Comparison of ENCODE assay signal across 18 mouse cellular contexts in genomic region chr11:70293881-70294280, GRCm38 (mm10). TPM values are rescaled to one million over a fixed set of nuclear protein-coding genes. Genes with fewer than 3 reads are reported as not detected.
A peak's percentile ranks its signal among the peaks of the same experiment; 100 is the strongest.
DNase-seq lines count a peak whose midpoint lies in the region; ATAC-seq lines count a peak whose summit lies in the region.
"Had no signal": no experiment of that assay in that cellular context is flagged by ENCODE, and none has a peak within 500 bp of the region (broad histone marks: within the 10 kb centered on the region; RNA-seq: fewer than 3 reads in every experiment).

No protein-coding gene starts in this region.

- peak; percentile 12 for DNase-seq in cerebellum, adult 9-10 months
- no peak for DNase-seq in cerebellum, adult 8-10 months
- DNase-seq in layer of hippocampus, adult 11-12 months (ENCODE audit: low spot score), result peak; percentile 44
- no peak for DNase-seq in layer of hippocampus, adult 9-10 months (ENCODE audit: low spot score)
- peak; percentile 25 to 63 for DNase-seq in layer of hippocampus, adult 8-10 months (ENCODE audit: low spot score in 2 of 2)
- DNase-seq in telencephalon, adult 2 months (ENCODE audit: low read depth, low spot score), result peak; percentile 47
- no peak for DNase-seq in embryo, embryonic 11 days
- DNase-seq: adrenal gland, postnatal 14 days; gastrocnemius, postnatal 25 days; kidney, adult 9 months; kidney, postnatal 4 days; thymus, adult 2 months had no signal

- no peak for ATAC-seq in granulocyte monocyte progenitor cell, adult 5-6 weeks (replicated peaks; ENCODE audit: poor library complexity, severe bottlenecking)
- ATAC-seq: inflammation-experienced regulatory T-cells, adult 6 months; midbrain, embryonic 16.5 days had no signal

RNA-seq across cellular contexts. Expression of gene Alox12e, which starts 28.5 kb away (rescaled TPM):
- under 1 TPM in 3 of 4 experiments, not detected in 1; 0.18 to 0.38 (median 0.18) TPM for total RNA-seq in layer of hippocampus, adult 8-10 months (2022)
- total RNA-seq in granulocyte monocyte progenitor cell, adult 5-6 weeks (2014; fragmentation: Nextera tagmentation), result not detected in 2 replicates
- total RNA-seq in granulocyte monocyte progenitor cell, adult 5-6 weeks (2017), result not detected in 2 replicates
- total RNA-seq: adrenal gland, postnatal 14 days; gastrocnemius, postnatal 25 days; hematopoietic stem cell, adult 5-6 weeks; megakaryocyte progenitor cell, adult 5-6 weeks had no signal

RNA-seq across cellular contexts. Expression of gene Alox12, which starts 38.7 kb away (rescaled TPM):
- under 1 TPM; 0.17 to 0.41 (median 0.37) TPM for total RNA-seq in layer of hippocampus, adult 8-10 months (2022)
- total RNA-seq in granulocyte monocyte progenitor cell, adult 5-6 weeks (2014; fragmentation: Nextera tagmentation), result not detected in 2 replicates
- not detected in 2 replicates for total RNA-seq in granulocyte monocyte progenitor cell, adult 5-6 weeks (2017)
- total RNA-seq: CH12.LX; megakaryocyte progenitor cell, adult 5-6 weeks had no signal

RNA-seq across cellular contexts. Expression of gene Rnasek, which starts 54.2 kb away (rescaled TPM):
- 100 to 1,000 TPM; 203 to 263 (median 244) TPM for total RNA-seq in layer of hippocampus, adult 8-10 months (2022)
- 116 and 161 TPM in 2 replicates for total RNA-seq in granulocyte monocyte progenitor cell, adult 5-6 weeks (2014; fragmentation: Nextera tagmentation)
- total RNA-seq in granulocyte monocyte progenitor cell, adult 5-6 weeks (2017), result 31.2 and 31.3 TPM in 2 replicates

RNA-seq across cellular contexts. Expression of gene Gm21988, which starts 54.3 kb away (rescaled TPM):
- total RNA-seq in layer of hippocampus, adult 8-10 months (2022), result 1 to 10 TPM; 2.5 to 8.6 (median 3.5) TPM
- 4.7 and 4.8 TPM in 2 replicates for total RNA-seq in granulocyte monocyte progenitor cell, adult 5-6 weeks (2014; fragmentation: Nextera tagmentation)
- 0.57 TPM in 1 of 2 replicates, not detected in the other for total RNA-seq in granulocyte monocyte progenitor cell, adult 5-6 weeks (2017)

RNA-seq across cellular contexts. Expression of gene 0610010K14Rik, which starts 56.2 kb away (rescaled TPM):
- total RNA-seq in layer of hippocampus, adult 8-10 months (2022), result 10 to 100 TPM; 39.3 to 45.7 (median 42.6) TPM
- total RNA-seq in granulocyte monocyte progenitor cell, adult 5-6 weeks (2014; fragmentation: Nextera tagmentation), result 78.5 and 112 TPM in 2 replicates
- total RNA-seq in granulocyte monocyte progenitor cell, adult 5-6 weeks (2017), result 36.9 and 44.2 TPM in 2 replicates

Comparison
In these comparisons a context has a peak if more than half of its experiments do, and no peak if none do; other contexts are left out.
1. DNase-seq: peak in cerebellum, adult 9-10 months (single experiment), layer of hippocampus, adult 11-12 months (single experiment), layer of hippocampus, adult 8-10 months (2 of 2) and telencephalon, adult 2 months (single experiment); none in cerebellum, adult 8-10 months (single experiment), layer of hippocampus, adult 9-10 months (single experiment) and embryo, embryonic 11 days (single experiment).